Mouse (Mus musculus): ENCODE results near the gene Dbp. TPM values are rescaled to one million over a fixed set of nuclear protein-coding genes. Genes with fewer than 3 reads are reported as not detected.

The Dbp gene
- total and polyA plus RNA-seq, 3 experiments, result 7.9 to 11.0 (median 10.4) TPM

DNA sequence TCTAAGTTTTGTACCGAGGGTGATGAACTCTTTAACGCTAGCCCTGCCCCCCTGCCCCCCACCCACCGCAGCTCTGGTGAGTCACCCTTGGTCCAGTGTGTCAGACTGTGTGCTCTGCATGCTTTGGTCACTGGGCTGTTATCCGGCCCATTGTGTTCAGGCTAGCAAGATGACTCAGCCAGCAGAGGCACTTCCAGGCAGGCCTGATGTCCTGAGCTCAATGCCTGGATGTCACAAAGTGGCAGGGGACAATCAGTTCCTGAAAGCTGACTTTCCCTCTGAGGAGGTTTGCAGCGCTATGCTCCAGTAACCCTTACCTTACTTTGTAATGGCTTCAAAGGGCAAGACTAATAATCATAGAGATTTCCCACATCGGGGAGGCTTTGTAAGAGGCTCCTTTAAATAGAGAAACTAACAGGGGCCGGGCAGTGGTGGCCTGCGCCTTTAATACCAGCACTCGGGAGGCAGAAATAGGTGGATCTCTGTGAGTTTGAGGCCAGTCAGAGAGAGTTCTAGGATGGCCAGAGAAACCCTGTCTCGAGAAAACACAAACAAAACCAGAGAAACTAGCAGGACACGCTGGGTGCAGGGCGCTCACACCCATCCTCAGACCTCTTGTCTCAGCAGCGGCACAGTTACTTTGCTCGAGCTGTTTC, 24.8 kb upstream of the Dbp start:
- Histone ChIP-seq H3K4me2 (ENCODE audit: insufficient read depth, low read depth, poor library complexity, severe bottlenecking) (peak overlapping the region; percentile 19; the same call in 1 of the 2 replicates), H3K4me3 (replicated peaks in 1 of 3; ENCODE audit: low read depth in 2 of 3, low read length in 2 of 3, poor library complexity in 1 of 3) (no peak overlapping the region), H3K9ac (ENCODE audit: insufficient read depth, low read depth) (peak overlapping the region; percentile 7; the same call in 1 of the 2 replicates), H3K27me3 (replicated peaks) (no peaks in the 10 kb centered on the region), H3K36me3 (replicated peaks in 1 of 2; ENCODE audit: control insufficient read depth in 1 of 2, insufficient read depth in 1 of 2, low read length in 1 of 2) (no peaks in the 10 kb centered on the region), H3K9me3 (replicated peaks; ENCODE audit: low read length) (no peaks in the 10 kb centered on the region), H3K79me2 (replicated peaks; ENCODE audit: control insufficient read depth, extremely low read depth, insufficient read depth, poor library complexity, severe bottlenecking) (no peaks in the 10 kb centered on the region), H3K27ac (ENCODE audit: insufficient read depth, low read depth) (peak overlapping the region; percentile 18; the same call in 1 of the 2 replicates), H3K4me1 (ENCODE audit: control insufficient read depth in 1 of 2, insufficient read depth in 2 of 2) (peaks cover 34 to 66% of the 10 kb centered on the region in 2 experiments)
- dilution Hi-C loops (cut with MboI; ENCODE audit: extremely low pct_ligation_motif_present, extremely low pct_unique_long_range_greater_than_20kb, low sequenced_read_pairs) (no loop called here), in situ Hi-C loops (cut with MboI; ENCODE audit: low pct_ligation_motif_present, low pct_unique_long_range_greater_than_20kb, low sequenced_read_pairs) (loop anchor here (5.0 to 10.0 kb wide), 3 partner anchors 43 to 215 kb away; partner anchors contain the start of genes Bax and Mamstr)
- DNase-seq (ENCODE audit: extremely low read depth), result peak; percentile 32
- TF ChIP-seq MAZ (IDR thresholded peaks at IDR 0.05; ENCODE audit: low read depth, low read length) (0 out of 2 replicates have a peak, but pooled peaks have one; percentile 14), IRF4 (IDR thresholded peaks at IDR 0.05; ENCODE audit: low read depth, low read length) (peak; percentile 39; the same call in 1 of the 2 replicates), BHLHE40 (IDR thresholded peaks at IDR 0.05; ENCODE audit: low read depth, low read length) (peak; percentile 83), ETS1 (conservative IDR thresholded peaks at IDR 0.05; ENCODE audit: low read depth, low read length) (peak; percentile 47), NELFE (IDR thresholded peaks at IDR 0.05; ENCODE audit: low read depth, low read length) (no peak)

GRCm38 (mm10) chr7:45681046-45681736, 23.7 kb upstream of the Dbp start:
- Histone ChIP-seq H3K4me3 (replicated peaks in 1 of 3; ENCODE audit: low read depth in 2 of 3, low read length in 2 of 3, poor library complexity in 1 of 3) (peak overlapping the region in 1 of 3 experiments; percentile 28), H3K27me3 (replicated peaks) (no peaks in the 10 kb centered on the region), H3K27ac (ENCODE audit: insufficient read depth, low read depth) (peak overlapping the region; percentile 81), H3K4me1 (ENCODE audit: control insufficient read depth in 1 of 2, insufficient read depth in 2 of 2) (peaks cover 34 to 68% of the 10 kb centered on the region in 2 experiments), H3K9ac (ENCODE audit: insufficient read depth, low read depth) (no peak overlapping the region), H3K79me2 (replicated peaks; ENCODE audit: control insufficient read depth, extremely low read depth, insufficient read depth, poor library complexity, severe bottlenecking) (no peaks in the 10 kb centered on the region), H3K9me3 (replicated peaks; ENCODE audit: low read length) (no peaks in the 10 kb centered on the region), H3K36me3 (replicated peaks in 1 of 2; ENCODE audit: control insufficient read depth in 1 of 2, insufficient read depth in 1 of 2, low read length in 1 of 2) (no peaks in the 10 kb centered on the region), H3K4me2 (ENCODE audit: insufficient read depth, low read depth, poor library complexity, severe bottlenecking) (no peak overlapping the region)
- in situ Hi-C loops (cut with MboI; ENCODE audit: low pct_ligation_motif_present, low pct_unique_long_range_greater_than_20kb, low sequenced_read_pairs), result loop anchor here (5.0 to 10.0 kb wide), 3 partner anchors 44 to 216 kb away; partner anchors contain the start of genes Bax and Mamstr
- DNase-seq (ENCODE audit: extremely low read depth), result peak; percentile 72
- dilution Hi-C loops (cut with MboI; ENCODE audit: extremely low pct_ligation_motif_present, extremely low pct_unique_long_range_greater_than_20kb, low sequenced_read_pairs), result no loop called here
- TF ChIP-seq KAT2A (IDR thresholded peaks at IDR 0.05; ENCODE audit: insufficient replicate concordance, low read length) (no peak), MAFK (IDR thresholded peaks at IDR 0.05; ENCODE audit: insufficient replicate concordance, low read length) (no peak), RCOR1 (conservative IDR thresholded peaks at IDR 0.05; ENCODE audit: low read depth, low read length) (no peak), NRF1 (IDR thresholded peaks at IDR 0.05; ENCODE audit: low read depth, low read length) (no peak), POLR2AphosphoS2 (IDR thresholded peaks at IDR 0.05; ENCODE audit: low read depth, low read length) (no peak), CHD2 (IDR thresholded peaks at IDR 0.05; ENCODE audit: low read length) (no peak), UBTF (IDR thresholded peaks at IDR 0.05; ENCODE audit: low read depth, low read length) (no peak), JUN (IDR thresholded peaks at IDR 0.05; ENCODE audit: insufficient read depth, low read depth, low read length) (no peak), MYC (IDR thresholded peaks at IDR 0.05; ENCODE audit: low read depth, low read length) (peak; percentile 62; the same call in 1 of the 2 replicates), TCF12 (IDR thresholded peaks at IDR 0.05; ENCODE audit: low read depth, low read length) (peak; percentile 61), NELFE (IDR thresholded peaks at IDR 0.05; ENCODE audit: low read depth, low read length) (no peak), MXI1 (IDR thresholded peaks at IDR 0.05; ENCODE audit: low read depth, low read length) (peak; percentile 68; the same call in 1 of the 2 replicates), SMC3 (IDR thresholded peaks at IDR 0.05; ENCODE audit: low read depth, low read length) (no peak), EP300 (IDR thresholded peaks at IDR 0.05; ENCODE audit: low read length) (peak; percentile 51; the same call in 1 of the 2 replicates), TBP (conservative IDR thresholded peaks at IDR 0.05; ENCODE audit: low read depth, low read length) (0 out of 2 replicates have a peak, but pooled peaks have one; percentile 15), USF2 (conservative IDR thresholded peaks at IDR 0.05; ENCODE audit: low read depth, low read length) (no peak), E2F4 (IDR thresholded peaks at IDR 0.05; ENCODE audit: insufficient replicate concordance, low read depth, low read length) (no peak), MAX (IDR thresholded peaks at IDR 0.05; ENCODE audit: low read length) (peak; percentile 90), ZNF384 (IDR thresholded peaks at IDR 0.05; ENCODE audit: low read depth, low read length) (no peak), GABPA (IDR thresholded peaks at IDR 0.05; ENCODE audit: insufficient replicate concordance, low read depth, low read length) (no peak), ZC3H11A (IDR thresholded peaks at IDR 0.05; ENCODE audit: low read depth, low read length) (no peak), JUND (conservative IDR thresholded peaks at IDR 0.05; ENCODE audit: low read depth, low read length) (no peak), ELF1 (IDR thresholded peaks at IDR 0.05; ENCODE audit: low read depth, low read length) (peak; percentile 58), MEF2A (IDR thresholded peaks at IDR 0.05; ENCODE audit: borderline replicate concordance, low read depth, low read length) (peak; percentile 65; the same call in 1 of the 2 replicates), BHLHE40 (IDR thresholded peaks at IDR 0.05; ENCODE audit: low read depth, low read length) (peak; percentile 43; the same call in 1 of the 2 replicates), ETS1 (conservative IDR thresholded peaks at IDR 0.05; ENCODE audit: low read depth, low read length) (0 out of 2 replicates have a peak, but pooled peaks have one; percentile 29)
